Mouse (Mus musculus): ENCODE measurements around the gene Polr1c. TPM values are rescaled to one million over a fixed set of nuclear protein-coding genes. Genes with fewer than 3 reads are reported as not detected.
A peak's percentile ranks its signal among the peaks of the same experiment; 100 is the strongest.

The Polr1c gene
- 76.1 and 91.8 TPM in 2 replicates for polyA plus RNA-seq (2016; fragmentation: Nextera tagmentation; extraction: Ambion mirVana)

- peaks cover 66% of the 10 kb centered on the region for H3K36me3 ChIP-seq
Measured at GRCm38 (mm10) chr17:46247512-46248188, at the start of gene Polr1c, which contains the start of gene Yipf3. Gene Polr1c (minus strand): TSS chr17:46248054. Gene Yipf3 (plus strand): TSS chr17:46248080.

DNA sequence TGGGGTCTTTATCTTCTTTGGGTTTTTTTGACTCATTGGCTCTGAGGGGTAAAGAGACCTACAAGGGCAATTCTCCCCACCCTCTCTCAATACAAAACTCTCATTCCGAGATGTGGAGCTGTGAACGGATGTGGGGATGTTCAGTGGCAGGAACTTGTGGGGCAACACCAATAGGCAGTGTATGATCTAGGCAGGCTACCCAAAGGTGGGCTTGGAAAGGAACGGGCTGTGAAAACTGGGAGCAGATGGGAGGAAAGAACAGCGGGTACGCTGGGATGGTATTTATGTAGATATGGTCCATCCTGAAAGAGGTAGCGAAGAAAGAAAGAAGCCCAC is 49.1 kb upstream of the Polr1c start:
- H3K4me2 ChIP-seq (replicated peaks), result peak overlapping the region; percentile 97
- 11% methylated on average over 6 of the region's 6 CpGs for WGBS
- H3K4me3 ChIP-seq, result peak overlapping the region; percentile 66
- H3K9me3 ChIP-seq (replicated peaks), result no peaks in the 10 kb centered on the region
- H3K36me3 ChIP-seq, result no peaks in the 10 kb centered on the region
- ATAC-seq (ENCODE audit: low FRiP score), result no peak
- H3K9ac ChIP-seq, result peak overlapping the region; percentile 75
- no peak overlapping the region for H3K27ac ChIP-seq
- peaks cover 19% of the 10 kb centered on the region for H3K4me1 ChIP-seq
- H3K27me3 ChIP-seq, result peaks cover 80% of the 10 kb centered on the region

More at GRCm38 (mm10) chr17:46247512-46248188, at the start of gene Polr1c, which contains the start of gene Yipf3:
- peak within 1 kb of the TSS; percentile 87 for H3K27ac ChIP-seq
- peak within 1 kb of the TSS; percentile 97 for H3K9ac ChIP-seq
- H3K4me3 ChIP-seq, result peak within 1 kb of the TSS; percentile 89
- peak; percentile 90 for ATAC-seq (ENCODE audit: low FRiP score)
- no peaks in the 10 kb centered on the region for H3K27me3 ChIP-seq
- under 1% methylated on average over 53 of the region's 53 CpGs for WGBS
- peaks cover 24% of the 10 kb centered on the region for H3K4me1 ChIP-seq
- H3K9me3 ChIP-seq (replicated peaks), result no peaks in the 10 kb centered on the region
- peak within 1 kb of the TSS; percentile 93 for H3K4me2 ChIP-seq (replicated peaks)

DNA sequence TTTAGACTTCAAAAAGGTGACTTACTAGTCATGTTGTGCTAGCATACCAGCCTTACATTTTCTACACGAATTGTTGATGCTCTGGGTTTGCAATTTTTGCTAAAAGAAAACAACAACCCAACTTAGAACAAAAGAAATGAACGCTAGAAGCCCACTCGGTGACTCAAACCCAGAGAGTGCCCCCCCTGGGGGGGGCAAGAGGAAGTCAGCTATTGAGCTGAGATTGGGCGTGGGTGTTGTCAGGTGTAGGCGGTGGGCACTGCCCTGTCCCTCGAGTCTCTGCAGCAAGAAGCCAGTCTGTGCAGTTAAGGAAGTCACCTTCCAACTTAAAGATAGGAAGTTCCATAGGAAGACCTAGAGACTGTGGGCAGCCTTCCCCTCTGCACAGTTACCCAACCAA is 48.7 kb upstream of the Polr1c start:
- Histone ChIP-seq H3K4me3 (no peak overlapping the region), H3K9me3 (replicated peaks) (no peaks in the 10 kb centered on the region), H3K4me1 (peaks cover 19% of the 10 kb centered on the region), H3K4me2 (replicated peaks) (peak overlapping the region; percentile 97; the same call in 1 of the 2 replicates), H3K27ac (no peak overlapping the region), H3K9ac (no peak overlapping the region), H3K36me3 (no peaks in the 10 kb centered on the region), H3K27me3 (peaks cover 84% of the 10 kb centered on the region)
- no peak for ATAC-seq (ENCODE audit: low FRiP score)
- WGBS, result 60% methylated on average over 6 of the region's 6 CpGs

GRCm38 (mm10) chr17:46287678-46288095 is 39.8 kb upstream of the Polr1c start:
- no peak overlapping the region for H3K4me3 ChIP-seq
- H3K27me3 ChIP-seq, result 0 out of 2 replicates have a peak, but pooled peaks cover 7% of the 10 kb centered on the region
- no peaks in the 10 kb centered on the region for H3K36me3 ChIP-seq
- H3K27ac ChIP-seq, result no peak overlapping the region; the same call in 1 of the 2 replicates
- WGBS, result 77% methylated on average over 11 of the region's 11 CpGs
- H3K9me3 ChIP-seq (replicated peaks), result no peaks in the 10 kb centered on the region
- H3K4me2 ChIP-seq (replicated peaks), result 0 out of 2 replicates have a peak overlapping the region, but pooled peaks have one; percentile 17
- peaks cover 7% of the 10 kb centered on the region; the same call in 1 of the 2 replicates for H3K4me1 ChIP-seq
- ATAC-seq (ENCODE audit: low FRiP score), result no peak
- H3K9ac ChIP-seq, result no peak overlapping the region; the same call in 1 of the 2 replicates

- Histone ChIP-seq H3K4me3 (no peak overlapping the region), H3K4me2 (replicated peaks) (no peak overlapping the region), H3K27me3 (no peaks in the 10 kb centered on the region), H3K27ac (no peak overlapping the region), H3K9ac (no peak overlapping the region), H3K4me1 (peaks cover 22% of the 10 kb centered on the region), H3K9me3 (replicated peaks) (no peaks in the 10 kb centered on the region), H3K36me3 (no peaks in the 10 kb centered on the region)
- no peak for ATAC-seq (ENCODE audit: low FRiP score)
- WGBS, result 71% methylated on average over 6 of the region's 6 CpGs
Measured at GRCm38 (mm10) chr17:46285407-46285806, 37.6 kb upstream of the Polr1c start.

DNA sequence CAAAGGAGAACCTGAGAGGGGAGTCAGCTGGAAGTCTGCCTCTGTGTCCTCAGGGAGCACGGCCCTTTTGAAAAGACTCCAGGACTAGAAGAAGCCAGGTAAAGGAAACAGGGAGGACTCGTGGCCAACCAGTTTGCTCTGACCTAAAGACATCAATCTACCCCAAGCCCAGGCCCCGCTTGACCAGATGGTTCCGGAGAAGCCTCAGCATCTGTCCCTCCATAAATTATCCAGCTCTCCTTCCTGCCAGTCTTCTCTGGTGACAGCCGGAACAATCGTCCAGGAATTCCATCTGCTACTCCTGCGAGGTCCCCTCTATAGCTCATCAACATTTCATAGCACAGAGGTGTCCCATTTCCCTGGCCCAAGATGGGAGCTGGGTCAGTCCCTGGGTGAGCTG is 36.8 kb upstream of the Polr1c start:
- H3K36me3 ChIP-seq, result peaks cover 3% of the 10 kb centered on the region; the same call in 1 of the 2 replicates
- peaks cover 22% of the 10 kb centered on the region for H3K4me1 ChIP-seq
- no peaks in the 10 kb centered on the region for H3K27me3 ChIP-seq
- H3K9ac ChIP-seq, result no peak overlapping the region; the same call in 1 of the 2 replicates
- H3K9me3 ChIP-seq (replicated peaks), result no peaks in the 10 kb centered on the region
- H3K27ac ChIP-seq, result no peak overlapping the region
- H3K4me3 ChIP-seq, result no peak overlapping the region
- no peak overlapping the region for H3K4me2 ChIP-seq (replicated peaks)
- ATAC-seq (ENCODE audit: low FRiP score), result no peak
- WGBS, result 48% methylated on average over 7 of the region's 7 CpGs

GRCm38 (mm10) chr17:46283911-46284310 is 36.1 kb upstream of the Polr1c start:
- 86% methylated on average over 8 of the region's 8 CpGs for WGBS
- Histone ChIP-seq H3K4me1 (peaks cover 22% of the 10 kb centered on the region), H3K9ac (no peak overlapping the region), H3K27me3 (no peaks in the 10 kb centered on the region), H3K4me3 (no peak overlapping the region), H3K4me2 (replicated peaks) (no peak overlapping the region), H3K27ac (no peak overlapping the region), H3K9me3 (replicated peaks) (no peaks in the 10 kb centered on the region), H3K36me3 (peaks cover 10% of the 10 kb centered on the region; the same call in 1 of the 2 replicates)
- no peak for ATAC-seq (ENCODE audit: low FRiP score)

GRCm38 (mm10) chr17:46283140-46283539 is 35.3 kb upstream of the Polr1c start:
- no peak; the same call in 1 of the 2 replicates for ATAC-seq (ENCODE audit: low FRiP score)
- H3K9ac ChIP-seq, result no peak overlapping the region
- 0 out of 2 replicates have a peak overlapping the region, but pooled peaks have one; percentile 58 for H3K27ac ChIP-seq

DNA sequence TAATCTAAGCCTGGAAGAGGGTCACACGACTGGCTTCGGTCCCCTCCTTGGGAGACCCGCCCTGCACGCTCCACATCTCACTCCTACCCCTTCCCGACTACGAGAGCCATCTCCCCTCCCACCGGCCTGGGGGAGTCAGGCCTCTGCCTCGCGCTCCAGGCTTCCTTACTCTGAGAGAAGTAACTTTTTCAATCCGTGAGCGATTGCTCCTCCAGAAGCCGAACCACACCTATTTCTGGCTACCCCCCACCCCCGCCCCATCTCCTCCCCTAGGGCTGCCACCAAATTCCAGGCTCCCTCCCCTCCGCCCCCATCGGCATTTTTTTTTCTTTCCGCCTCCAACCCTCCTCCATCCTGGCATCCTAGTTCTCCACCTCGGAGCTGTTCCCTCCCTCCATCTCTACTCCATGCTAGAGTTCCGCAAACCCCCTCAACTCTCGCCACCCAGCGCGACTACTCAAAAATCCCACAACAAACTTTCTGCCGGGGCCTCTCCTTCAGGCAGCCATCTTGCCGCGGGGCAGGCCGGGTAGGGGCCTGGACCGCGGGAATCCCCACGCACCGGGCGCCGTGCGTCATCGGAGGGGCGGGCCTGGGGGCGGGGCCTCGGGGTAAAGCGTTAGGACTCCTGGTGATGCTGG is 34.7 kb upstream of the Polr1c start, which contains the start of gene Tjap1:
Gene Tjap1 (minus strand): TSS at position 544 of the 641 bp plus-strand sequence.
- peak; percentile 96 for ATAC-seq (ENCODE audit: low FRiP score)
- under 1% methylated on average over 36 of the region's 37 CpGs for WGBS
- peak within 1 kb of the TSS; percentile 58 for H3K27ac ChIP-seq

More at GRCm38 (mm10) chr17:46283140-46283539, 35.3 kb upstream of the Polr1c start:
- H3K36me3 ChIP-seq, result peaks cover 17% of the 10 kb centered on the region; the same call in 1 of the 2 replicates
- 29% methylated on average over 9 of the region's 9 CpGs for WGBS
- H3K9me3 ChIP-seq (replicated peaks), result no peaks in the 10 kb centered on the region
- peak overlapping the region; percentile 65 for H3K4me3 ChIP-seq
- H3K4me2 ChIP-seq (replicated peaks), result peak overlapping the region; percentile 94
- peaks cover 24% of the 10 kb centered on the region for H3K4me1 ChIP-seq
- no peaks in the 10 kb centered on the region for H3K27me3 ChIP-seq

GRCm38 (mm10) chr17:46278011-46278765 is 30.3 kb upstream of the Polr1c start:
- Histone ChIP-seq H3K9me3 (replicated peaks) (no peaks in the 10 kb centered on the region), H3K9ac (no peak overlapping the region), H3K4me1 (peaks cover 19% of the 10 kb centered on the region), H3K27me3 (no peaks in the 10 kb centered on the region), H3K27ac (no peak overlapping the region), H3K36me3 (peaks cover 36% of the 10 kb centered on the region), H3K4me2 (replicated peaks) (no peak overlapping the region), H3K4me3 (no peak overlapping the region)
- ATAC-seq (ENCODE audit: low FRiP score), result no peak
- 79% methylated on average over 12 of the region's 12 CpGs for WGBS

More for the DNA sequence above, 34.7 kb upstream of the Polr1c start, which contains the start of gene Tjap1:
- no peaks in the 10 kb centered on the region for H3K9me3 ChIP-seq (replicated peaks)
- H3K4me3 ChIP-seq, result peak within 1 kb of the TSS; percentile 65
- H3K9ac ChIP-seq, result peak within 1 kb of the TSS; percentile 77
- H3K36me3 ChIP-seq, result peaks cover 19% of the 10 kb centered on the region
- peaks cover 23% of the 10 kb centered on the region for H3K4me1 ChIP-seq
- H3K27me3 ChIP-seq, result no peaks in the 10 kb centered on the region
- H3K4me2 ChIP-seq (replicated peaks), result peak within 1 kb of the TSS; percentile 94

DNA sequence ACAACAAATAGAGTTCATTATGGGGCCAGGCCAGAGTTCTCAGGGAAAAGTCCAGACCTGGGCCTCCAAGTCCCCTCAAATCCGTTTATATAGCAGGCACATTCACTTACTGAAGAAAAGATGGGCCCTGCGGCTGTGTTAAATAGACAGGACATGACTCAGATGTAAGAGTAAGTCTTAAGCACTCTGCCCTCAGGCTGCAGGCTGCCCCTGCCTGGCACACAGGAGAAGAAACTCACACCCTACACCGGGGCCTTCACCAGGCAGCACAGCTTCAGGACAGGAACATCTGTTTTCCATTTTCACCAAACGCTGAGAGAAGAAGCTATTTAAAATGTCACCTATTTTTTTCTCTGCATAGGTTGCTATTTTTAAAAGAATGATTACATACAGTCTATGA is 29.7 kb upstream of the Polr1c start:
- H3K36me3 ChIP-seq, result peaks cover 36% of the 10 kb centered on the region
- peaks cover 18% of the 10 kb centered on the region for H3K4me1 ChIP-seq
- H3K9me3 ChIP-seq (replicated peaks), result no peaks in the 10 kb centered on the region
- H3K27me3 ChIP-seq, result no peaks in the 10 kb centered on the region
- no peak overlapping the region for H3K27ac ChIP-seq
- H3K4me2 ChIP-seq (replicated peaks), result no peak overlapping the region
- H3K9ac ChIP-seq, result no peak overlapping the region
- no peak overlapping the region for H3K4me3 ChIP-seq
- no peak for ATAC-seq (ENCODE audit: low FRiP score)
- WGBS, result 77% methylated on average over 4 of the region's 4 CpGs

DNA sequence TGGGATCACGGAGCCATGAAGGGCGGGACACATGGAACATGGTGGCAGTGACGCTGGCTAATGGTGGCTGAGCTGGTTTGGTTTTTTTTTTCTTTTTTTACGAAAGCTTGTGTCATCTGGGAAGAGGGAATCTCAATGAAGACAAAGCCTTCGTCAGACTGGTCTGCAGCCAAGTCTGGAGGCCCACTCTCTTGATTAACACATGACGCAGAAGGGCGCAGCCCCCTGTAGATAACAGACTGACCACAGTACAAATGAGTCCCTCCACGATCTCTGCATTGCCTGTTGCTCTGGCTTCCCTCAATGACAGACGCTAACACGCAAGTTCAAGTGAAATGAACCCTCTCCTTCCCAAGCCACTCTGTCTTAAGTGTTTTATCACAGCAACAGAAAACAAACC is 27.7 kb upstream of the Polr1c start:
- no peak for ATAC-seq (ENCODE audit: low FRiP score)
- peaks cover 4% of the 10 kb centered on the region; the same call in 1 of the 2 replicates for H3K4me1 ChIP-seq
- no peak overlapping the region for H3K4me3 ChIP-seq
- no peak overlapping the region for H3K4me2 ChIP-seq (replicated peaks)
- H3K27ac ChIP-seq, result no peak overlapping the region
- H3K9ac ChIP-seq, result no peak overlapping the region
- WGBS, result 90% methylated on average over 10 of the region's 10 CpGs
- no peaks in the 10 kb centered on the region for H3K27me3 ChIP-seq
- H3K36me3 ChIP-seq, result peaks cover 44% of the 10 kb centered on the region
- no peaks in the 10 kb centered on the region for H3K9me3 ChIP-seq (replicated peaks)

Measured in hindbrain, embryonic 12.5 days (tissue).